Mouse (Mus musculus) forebrain, embryonic 10.5 days (tissue): Measurements from ENCODE around the gene Knstrn. TPM values are rescaled to one million over a fixed set of nuclear protein-coding genes. Genes with fewer than 3 reads are reported as not detected.

Experiments used
- DNase-seq: peaks from one replicate; pipeline ENCODE4 v3.0.0-alpha.2; 2017; ENCODE audit warnings: low spot score; ENCODE audit errors: extremely low spot score
- H3K27ac ChIP-seq: fragments of 300-500 bp; sonication (generic); 2 replicates; pipeline ENCODE4 v1.5.1; 2016; ENCODE audit warnings: mild to moderate bottlenecking
- H3K27me3 ChIP-seq: fragments of 300-500 bp; sonication (generic); 2 replicates; pipeline ENCODE4 v1.6.1; 2016; ENCODE audit warnings: mild to moderate bottlenecking; ENCODE audit not compliant: poor library complexity, severe bottlenecking
- H3K36me3 ChIP-seq: fragments of 300-500 bp; sonication (generic); replicated peaks from 2 replicates; pipeline ENCODE4 v1.6.1; 2016; ENCODE audit warnings: mild to moderate bottlenecking, moderate library complexity
- H3K4me1 ChIP-seq: fragments of 300-500 bp; sonication (generic); 2 replicates; pipeline ENCODE4 v1.6.1; 2016
- H3K4me3 ChIP-seq: fragments of 300-500 bp; sonication (generic); 2 replicates; pipeline ENCODE4 v1.5.1; 2016; ENCODE audit warnings: mild to moderate bottlenecking, moderate library complexity
- H3K9me3 ChIP-seq: fragments of 300-500 bp; sonication (generic); 2 replicates; pipeline ENCODE4 v1.6.1; 2016; ENCODE audit warnings: mild to moderate bottlenecking, moderate library complexity
- WGBS: fragments of 180-500 bp; shearing (Covaris S2); methylation state at CpG from one replicate; pipeline ENCODE4 v1.1.7; 2016; 5-methylcytosine and 5-hydroxymethylcytosine counted together
- polyA plus RNA-seq: library from polyadenylated mRNA; unstranded; fragments of >200 nt; fragmentation: Nextera tagmentation; extraction: Ambion mirVana; gene quantifications from 2 replicates; pipeline ENCODE4 v1.2.1, GENCODE M21; 2016

Gene Knstrn
- polyA plus RNA-seq, 1 experiment from 2014 or later, result 180 TPM

- no peak for DNase-seq
- Histone ChIP-seq H3K36me3 (peaks cover 28% of the 10 kb centered on the region), H3K4me1 (peaks cover 15% of the 10 kb centered on the region), H3K4me3 (no peak overlapping the region), H3K27me3 (peaks cover 34% of the 10 kb centered on the region), H3K27ac (no peak overlapping the region), H3K9me3 (no peaks in the 10 kb centered on the region)
- 90% methylated on average over 4 of the region's 4 CpGs for WGBS
These were observed 67.2 kb downstream of the Knstrn start for GRCm38 (mm10) chr2:118881019-118881418.

GRCm38 (mm10) chr2:118881956-118882355, 68.2 kb downstream of the Knstrn start:
- Histone ChIP-seq H3K36me3 (peaks cover 19% of the 10 kb centered on the region), H3K4me1 (peaks cover 15% of the 10 kb centered on the region), H3K27ac (no peak overlapping the region), H3K9me3 (no peaks in the 10 kb centered on the region), H3K27me3 (peaks cover 42% of the 10 kb centered on the region), H3K4me3 (no peak overlapping the region)
- WGBS, result 86% methylated on average over 5 of the region's 5 CpGs
- no peak for DNase-seq

- peak overlapping the region; percentile 73 for H3K27ac ChIP-seq
- 2% methylated on average over 32 of the region's 32 CpGs for WGBS
- H3K4me3 ChIP-seq, result peak overlapping the region; percentile 55
- H3K9me3 ChIP-seq, result no peaks in the 10 kb centered on the region
- peaks cover 20% of the 10 kb centered on the region for H3K4me1 ChIP-seq
- H3K36me3 ChIP-seq, result peaks cover 8% of the 10 kb centered on the region
- DNase-seq, result peak; percentile 81
- H3K27me3 ChIP-seq, result peaks cover 53% of the 10 kb centered on the region
These were observed 69.3 kb downstream of the Knstrn start for GRCm38 (mm10) chr2:118882840-118883679.

- no peak overlapping the region for H3K4me3 ChIP-seq
These were observed 73.6 kb downstream of the Knstrn start for GRCm38 (mm10) chr2:118887440-118887839.

GRCm38 (mm10) chr2:118887845-118888548, 74.2 kb downstream of the Knstrn start:
- no peaks in the 10 kb centered on the region for H3K36me3 ChIP-seq
- no peak for DNase-seq
- H3K9me3 ChIP-seq, result no peaks in the 10 kb centered on the region
- no peak overlapping the region for H3K4me3 ChIP-seq
- WGBS, result 36% methylated on average over 14 of the region's 14 CpGs
- peaks cover 18% of the 10 kb centered on the region for H3K4me1 ChIP-seq
- H3K27me3 ChIP-seq, result peaks cover 80% of the 10 kb centered on the region
- H3K27ac ChIP-seq, result 0 out of 2 replicates have a peak overlapping the region, but pooled peaks have one; percentile 35

More at GRCm38 (mm10) chr2:118887440-118887839, 73.6 kb downstream of the Knstrn start:
- 72% methylated on average over 13 of the region's 13 CpGs for WGBS
- H3K9me3 ChIP-seq, result no peaks in the 10 kb centered on the region
- no peak for DNase-seq
- H3K27me3 ChIP-seq, result peaks cover 80% of the 10 kb centered on the region
- peaks cover 20% of the 10 kb centered on the region for H3K4me1 ChIP-seq
- H3K27ac ChIP-seq, result 0 out of 2 replicates have a peak overlapping the region, but pooled peaks have one; percentile 35
- no peaks in the 10 kb centered on the region for H3K36me3 ChIP-seq

GRCm38 (mm10) chr2:118891173-118891572, 77.4 kb downstream of the Knstrn start:
- peaks cover 87% of the 10 kb centered on the region for H3K27me3 ChIP-seq
- 91% methylated on average over 4 of the region's 4 CpGs for WGBS
- no peak for DNase-seq
- H3K9me3 ChIP-seq, result no peaks in the 10 kb centered on the region
- H3K4me3 ChIP-seq, result no peak overlapping the region
- no peak overlapping the region for H3K27ac ChIP-seq
- H3K36me3 ChIP-seq, result no peaks in the 10 kb centered on the region
- peaks cover 9% of the 10 kb centered on the region for H3K4me1 ChIP-seq

- WGBS, result 1% methylated on average over 38 of the region's 38 CpGs
- Histone ChIP-seq H3K4me1 (peaks cover 54% of the 10 kb centered on the region), H3K27ac (peak overlapping the region; percentile 44), H3K4me3 (peak overlapping the region; percentile 58), H3K27me3 (peaks cover 96% of the 10 kb centered on the region), H3K9me3 (no peaks in the 10 kb centered on the region), H3K36me3 (no peaks in the 10 kb centered on the region)
- DNase-seq, result peak; percentile 54
These were observed 82.4 kb downstream of the Knstrn start for GRCm38 (mm10) chr2:118895990-118896913.

- Histone ChIP-seq H3K27me3 (peaks cover 91% of the 10 kb centered on the region), H3K4me1 (peaks cover 58% of the 10 kb centered on the region), H3K4me3 (peak overlapping the region; percentile 58), H3K9me3 (no peaks in the 10 kb centered on the region), H3K27ac (peak overlapping the region; percentile 44), H3K36me3 (no peaks in the 10 kb centered on the region)
- WGBS, result under 1% methylated on average over 13 of the region's 13 CpGs
- peak; percentile 36 for DNase-seq
These were observed 83.1 kb downstream of the Knstrn start for GRCm38 (mm10) chr2:118896914-118897291.

GRCm38 (mm10) chr2:118897392-118897791, 83.6 kb downstream of the Knstrn start:
- H3K4me3 ChIP-seq, result peak overlapping the region; percentile 58
- under 1% methylated on average over 7 of the region's 7 CpGs for WGBS
- H3K4me1 ChIP-seq, result peaks cover 63% of the 10 kb centered on the region
- H3K9me3 ChIP-seq, result no peaks in the 10 kb centered on the region
- no peaks in the 10 kb centered on the region for H3K36me3 ChIP-seq
- peaks cover 86% of the 10 kb centered on the region for H3K27me3 ChIP-seq
- no peak overlapping the region for H3K27ac ChIP-seq
- DNase-seq, result no peak

- Histone ChIP-seq H3K27me3 (peaks cover 86% of the 10 kb centered on the region), H3K36me3 (no peaks in the 10 kb centered on the region), H3K4me1 (peaks cover 67% of the 10 kb centered on the region), H3K9me3 (no peaks in the 10 kb centered on the region), H3K27ac (no peak overlapping the region), H3K4me3 (peak overlapping the region; percentile 58; the same call in 1 of the 2 replicates)
- 1% methylated on average over 11 of the region's 11 CpGs for WGBS
- no peak for DNase-seq
These were observed 84.0 kb downstream of the Knstrn start for GRCm38 (mm10) chr2:118897808-118898207.

- Histone ChIP-seq H3K4me1 (peaks cover 77% of the 10 kb centered on the region), H3K9me3 (no peaks in the 10 kb centered on the region), H3K4me3 (no peak overlapping the region), H3K36me3 (no peaks in the 10 kb centered on the region), H3K27ac (no peak overlapping the region), H3K27me3 (peaks cover 86% of the 10 kb centered on the region)
- WGBS, result 0% methylated on average over 4 of the region's 4 CpGs
- no peak for DNase-seq
These were observed 85.0 kb downstream of the Knstrn start for GRCm38 (mm10) chr2:118898771-118899170.

GRCm38 (mm10) chr2:118899306-118899705, 85.5 kb downstream of the Knstrn start:
- Histone ChIP-seq H3K36me3 (no peaks in the 10 kb centered on the region), H3K27me3 (peaks cover 86% of the 10 kb centered on the region), H3K4me1 (peaks cover 82% of the 10 kb centered on the region), H3K27ac (no peak overlapping the region), H3K4me3 (no peak overlapping the region), H3K9me3 (no peaks in the 10 kb centered on the region)
- 10% methylated on average over 7 of the region's 7 CpGs for WGBS
- DNase-seq, result peak; percentile 22
